Mouse (Mus musculus) heart, adult 8-10 months (tissue): ENCODE results near the gene Pex5. TPM values are rescaled to one million over a fixed set of nuclear protein-coding genes. Genes with fewer than 3 reads are reported as not detected.
A peak's percentile ranks its signal among the peaks of the same experiment; 100 is the strongest.

ENCODE experiments used
- DNase-seq: peaks from one replicate; pipeline ENCODE4 v3.0.0; 2022; ENCODE audit warnings: low spot score
- total RNA-seq, 4 experiments: library from RNA; stranded (reverse); gene quantifications; 2 replicates each; pipeline ENCODE4 v1.2.4; 2022

Pex5 gene
- total RNA-seq, result 10 to 100 TPM; 21.3 to 25.4 (median 23.6) TPM

- DNase-seq, result peak; percentile 97
Measured at GRCm38 (mm10) chr6:124414927-124415325, at the start of gene Pex5. Gene Pex5 (minus strand): TSS chr6:124415067.

- no peak for DNase-seq
Measured at GRCm38 (mm10) chr6:124463881-124464291, 49.0 kb upstream of the Pex5 start.

- no peak for DNase-seq
Measured at GRCm38 (mm10) chr6:124459388-124459787, 44.5 kb upstream of the Pex5 start.

GRCm38 (mm10) chr6:124458505-124458904 lies 43.6 kb upstream of the Pex5 start:
- DNase-seq, result no peak

GRCm38 (mm10) chr6:124457827-124458226 lies 43.0 kb upstream of the Pex5 start:
- no peak for DNase-seq

GRCm38 (mm10) chr6:124456243-124456642 lies 41.4 kb upstream of the Pex5 start:
- no peak for DNase-seq

GRCm38 (mm10) chr6:124453756-124454155 lies 38.9 kb upstream of the Pex5 start:
- no peak for DNase-seq

- no peak for DNase-seq
Measured at GRCm38 (mm10) chr6:124451995-124452394, 37.1 kb upstream of the Pex5 start.

GRCm38 (mm10) chr6:124449668-124450383 lies 35.0 kb upstream of the Pex5 start:
- DNase-seq, result no peak

- DNase-seq, result no peak
Measured at GRCm38 (mm10) chr6:124448959-124449667, 34.2 kb upstream of the Pex5 start.

- no peak for DNase-seq
Measured at GRCm38 (mm10) chr6:124448186-124448852, 33.5 kb upstream of the Pex5 start.

- DNase-seq, result no peak
Measured at GRCm38 (mm10) chr6:124447356-124447755, 32.5 kb upstream of the Pex5 start.

GRCm38 (mm10) chr6:124446459-124446858 lies 31.6 kb upstream of the Pex5 start:
- no peak for DNase-seq

GRCm38 (mm10) chr6:124446024-124446423 lies 31.2 kb upstream of the Pex5 start:
- DNase-seq, result no peak

GRCm38 (mm10) chr6:124443338-124443737 lies 28.5 kb upstream of the Pex5 start:
- no peak for DNase-seq

- DNase-seq, result no peak
Measured at GRCm38 (mm10) chr6:124436245-124436644, 21.4 kb upstream of the Pex5 start.

- DNase-seq, result no peak
Measured at GRCm38 (mm10) chr6:124435173-124435572, 20.3 kb upstream of the Pex5 start.

GRCm38 (mm10) chr6:124433688-124434324 lies 18.9 kb upstream of the Pex5 start:
- no peak for DNase-seq

- no peak for DNase-seq
Measured at GRCm38 (mm10) chr6:124430784-124431495, 16.1 kb upstream of the Pex5 start.

GRCm38 (mm10) chr6:124430379-124430778 lies 15.5 kb upstream of the Pex5 start:
- DNase-seq, result no peak

- no peak for DNase-seq
Measured at GRCm38 (mm10) chr6:124427791-124428576, 13.1 kb upstream of the Pex5 start.
